Mouse (Mus musculus) liver, adult 2 months (tissue): ENCODE measurements around the gene Fgd3. TPM values are rescaled to one million over a fixed set of nuclear protein-coding genes. Genes with fewer than 3 reads are reported as not detected.

Experiments used
- DNase-seq: peaks from one replicate; pipeline ENCODE4 v3.0.0-alpha.2; 2011; ENCODE audit warnings: low read depth, low spot score; ENCODE audit errors: extremely low read depth
- H3K27ac ChIP-seq: fragments of 200-500 bp; replicated peaks from 2 replicates; pipeline ENCODE4 v1.5.1; 2012; ENCODE audit warnings: low read depth, mild to moderate bottlenecking, control low read depth, inconsistent platforms, low read length; ENCODE audit not compliant: insufficient read depth
- H3K27me3 ChIP-seq: fragments of 200-500 bp; 2 replicates; pipeline ENCODE4 v1.6.1; 2012; ENCODE audit warnings: mild to moderate bottlenecking, moderate library complexity, low read length, inconsistent platforms; ENCODE audit not compliant: control insufficient read depth, insufficient read depth
- H3K36me3 ChIP-seq: fragments of 200-500 bp; 2 replicates; pipeline ENCODE4 v1.6.1; 2012; ENCODE audit warnings: low read length, inconsistent platforms; ENCODE audit not compliant: control insufficient read depth, insufficient read depth
- H3K4me1 ChIP-seq: fragments of 200-500 bp; 2 replicates; pipeline ENCODE4 v1.6.1; 2011; ENCODE audit warnings: low read length; ENCODE audit not compliant: control insufficient read depth, insufficient read depth
- H3K4me3 ChIP-seq: fragments of 200-500 bp; 2 replicates; pipeline ENCODE4 v1.5.1; 2011; ENCODE audit warnings: low read depth, mild to moderate bottlenecking, control low read depth, low read length, moderate library complexity; ENCODE audit not compliant: insufficient read depth
- H3K79me2 ChIP-seq: fragments of 200-500 bp; 2 replicates; pipeline ENCODE4 v1.6.1; 2012; ENCODE audit warnings: inconsistent platforms, mild to moderate bottlenecking, low read length, moderate library complexity; ENCODE audit not compliant: control insufficient read depth, insufficient read depth
- H3K9ac ChIP-seq: fragments of 200-500 bp; 2 replicates; pipeline ENCODE4 v1.6.1; 2012; ENCODE audit warnings: low read depth, mild to moderate bottlenecking, control low read depth, inconsistent platforms, low read length
- CTCF ChIP-seq: fragments of 200-500 bp; IDR thresholded peaks from 2 replicates; pipeline ENCODE4 v1.5.1; 2011; ENCODE audit warnings: low read depth, low read length, control low read depth
- POLR2A ChIP-seq: fragments of 200-500 bp; IDR thresholded peaks from 2 replicates; pipeline ENCODE4 v1.6.1; 2011; ENCODE audit warnings: low read length, control low read depth; ENCODE audit not compliant: insufficient read depth; ENCODE audit errors: extremely low read depth
- WGBS: fragments of 180-500 bp; shearing (Covaris S2); methylation state at CpG from one replicate; pipeline ENCODE4 v1.1.7; 2018; 5-methylcytosine and 5-hydroxymethylcytosine counted together
- polyA plus RNA-seq: library from polyadenylated mRNA; depleted of rRNA; stranded (reverse); fragments of >200 nt; gene quantifications from 2 replicates; pipeline ENCODE4 v1.2.3, GENCODE M21; 2012
- total RNA-seq: library from RNA; depleted of rRNA; stranded (reverse); fragments of >200 nt; gene quantifications from 2 replicates; pipeline ENCODE4 v1.2.3, GENCODE M21; 2014

The Fgd3 gene
- total and polyA plus RNA-seq, 2 experiments, result 0.51 to 0.65 TPM

- WGBS, result 78% methylated on average over 9 of the region's 9 CpGs
- H3K4me1 ChIP-seq, result no peaks in the 10 kb centered on the region
- H3K27me3 ChIP-seq, result peaks cover 6% of the 10 kb centered on the region; the same call in 1 of the 2 replicates
- no peak overlapping the region for H3K27ac ChIP-seq
- TF ChIP-seq POLR2A (no peak), CTCF (no peak)
- no peaks in the 10 kb centered on the region for H3K36me3 ChIP-seq
- H3K9ac ChIP-seq, result no peak overlapping the region
- no peaks in the 10 kb centered on the region for H3K79me2 ChIP-seq
- no peak overlapping the region for H3K4me3 ChIP-seq
- no peak for DNase-seq
Measured at GRCm38 (mm10) chr13:49316386-49317162, 3.5 kb downstream of the Fgd3 start.

DNA sequence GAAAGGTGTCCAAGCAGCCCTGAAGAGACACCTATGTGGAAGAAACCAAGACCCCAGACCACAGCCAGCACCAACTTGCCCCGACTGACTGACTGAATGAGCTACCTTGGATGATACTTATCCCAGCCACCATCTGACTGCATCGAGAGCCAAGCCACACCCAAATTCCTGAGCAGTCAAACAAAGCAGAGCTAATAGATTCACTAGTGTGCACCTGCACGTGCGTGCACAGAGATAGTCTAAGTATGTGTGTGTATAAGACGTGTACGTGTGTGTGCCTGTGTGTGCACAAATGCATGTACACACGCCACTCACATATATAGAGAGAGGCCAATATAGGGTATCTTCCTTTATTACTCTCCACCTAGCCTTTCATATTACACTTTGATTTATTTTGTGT lies 8.5 kb downstream of the Fgd3 start:
- Histone ChIP-seq H3K4me3 (no peak overlapping the region), H3K27ac (no peak overlapping the region), H3K9ac (no peak overlapping the region), H3K27me3 (no peaks in the 10 kb centered on the region), H3K79me2 (no peaks in the 10 kb centered on the region), H3K36me3 (no peaks in the 10 kb centered on the region), H3K4me1 (no peaks in the 10 kb centered on the region)
- WGBS, result 80% methylated on average over 7 of the region's 7 CpGs
- no peak for DNase-seq
- no peak for TF ChIP-seq POLR2A
- no peak for TF ChIP-seq CTCF

GRCm38 (mm10) chr13:49309501-49309900 lies 10.6 kb downstream of the Fgd3 start:
- 76% methylated on average over 1 of the region's 1 CpGs for WGBS

GRCm38 (mm10) chr13:49308861-49309403 lies 11.2 kb downstream of the Fgd3 start:
- DNase-seq, result peak; percentile 28
- TF ChIP-seq CTCF (no peak), POLR2A (no peak)
- no peaks in the 10 kb centered on the region for H3K36me3 ChIP-seq
- H3K27me3 ChIP-seq, result no peaks in the 10 kb centered on the region
- peak overlapping the region; percentile 57 for H3K9ac ChIP-seq
- 78% methylated on average over 16 of the region's 16 CpGs for WGBS
- no peaks in the 10 kb centered on the region for H3K4me1 ChIP-seq
- H3K4me3 ChIP-seq, result peak overlapping the region; percentile 45
- H3K27ac ChIP-seq, result peak overlapping the region; percentile 48
- H3K79me2 ChIP-seq, result no peaks in the 10 kb centered on the region

More at GRCm38 (mm10) chr13:49309501-49309900, 10.6 kb downstream of the Fgd3 start:
- Histone ChIP-seq H3K4me1 (no peaks in the 10 kb centered on the region), H3K36me3 (no peaks in the 10 kb centered on the region), H3K4me3 (no peak overlapping the region), H3K9ac (no peak overlapping the region), H3K27ac (no peak overlapping the region), H3K27me3 (no peaks in the 10 kb centered on the region), H3K79me2 (no peaks in the 10 kb centered on the region)
- DNase-seq, result no peak
- TF ChIP-seq POLR2A, result no peak
- TF ChIP-seq CTCF, result no peak

DNA sequence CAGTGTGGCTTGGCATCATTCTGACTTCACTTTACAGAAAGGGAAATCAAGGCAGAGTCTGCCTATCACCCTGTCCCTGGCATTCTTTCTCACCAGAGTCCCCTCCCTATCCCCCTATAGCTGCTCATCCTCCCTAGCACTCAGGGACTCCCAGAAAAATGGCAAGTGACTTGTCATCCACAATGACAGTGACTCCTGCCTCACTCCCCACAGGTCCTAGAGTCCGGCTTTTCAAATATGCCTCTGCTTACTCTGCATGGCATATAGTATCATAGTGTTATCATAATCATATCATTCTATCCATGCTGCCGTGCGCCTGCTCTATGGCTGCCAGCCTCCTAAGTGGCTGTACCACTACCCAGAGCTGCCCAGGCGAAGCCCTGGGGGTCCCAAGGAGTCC lies 11.9 kb downstream of the Fgd3 start:
- Histone ChIP-seq H3K79me2 (no peaks in the 10 kb centered on the region), H3K27me3 (no peaks in the 10 kb centered on the region), H3K4me3 (no peak overlapping the region; the same call in 1 of the 2 replicates), H3K27ac (peak overlapping the region; percentile 48; the same call in 1 of the 2 replicates), H3K9ac (0 out of 2 replicates have a peak overlapping the region, but pooled peaks have one; percentile 24), H3K36me3 (no peaks in the 10 kb centered on the region), H3K4me1 (no peaks in the 10 kb centered on the region)
- DNase-seq, result no peak
- TF ChIP-seq POLR2A, result no peak
- TF ChIP-seq CTCF, result no peak
- WGBS, result 85% methylated on average over 4 of the region's 4 CpGs
